Mouse (Mus musculus): ENCODE measurements at regions not wholly inside any gene's neighbourhood (a gene's known extent, or its start where the extent isn't known, plus 50 kb on each side); places are given as distances from the start of the nearest gene placed in this dataset.

DNA sequence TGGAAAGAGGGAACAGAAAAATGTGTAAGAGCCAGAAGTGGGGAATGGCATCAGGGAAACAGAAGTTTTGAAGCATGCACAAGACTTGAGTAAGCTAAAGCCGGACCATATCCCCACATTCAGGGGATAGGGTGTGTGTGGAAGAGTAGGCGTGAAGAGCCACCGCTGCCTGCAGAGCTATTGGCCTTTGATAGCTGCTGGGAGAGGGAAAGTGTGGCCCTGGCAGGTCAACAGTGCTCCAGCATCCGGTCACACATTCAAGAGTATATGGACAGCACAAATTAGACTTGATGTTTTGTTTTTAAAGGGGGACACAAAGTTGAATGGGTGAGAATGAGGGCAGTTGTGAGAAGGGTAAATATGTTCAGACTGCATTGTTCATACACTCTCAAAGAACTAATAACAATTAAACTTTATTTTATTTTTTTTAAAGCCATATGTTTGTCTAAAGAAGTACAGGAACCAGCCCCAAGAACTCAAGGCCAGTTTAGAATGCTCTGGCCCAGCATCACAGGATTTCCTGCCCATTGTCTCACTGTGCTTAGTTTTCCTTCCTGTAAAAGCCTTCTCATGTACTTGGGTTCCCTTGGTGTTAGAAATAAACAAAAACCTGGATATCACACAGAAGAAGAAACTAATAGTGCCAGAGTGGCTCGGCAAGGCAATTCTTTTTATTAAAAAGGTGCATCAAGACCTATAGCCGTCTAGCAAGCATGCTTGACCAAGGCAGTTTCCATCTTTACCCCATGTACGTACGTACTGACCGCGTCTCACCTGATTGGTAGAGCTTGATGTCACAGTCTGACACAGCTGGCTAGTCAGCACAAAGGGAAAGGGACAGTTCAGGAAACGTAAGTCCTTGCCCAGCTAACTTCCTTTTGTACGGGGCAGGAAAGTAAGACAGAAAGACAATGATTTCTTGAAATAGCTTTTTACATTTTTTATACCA is 144.6 kb upstream of the Rbbp6 start:
- TF ChIP-seq CTCF (IDR thresholded peaks at IDR 0.05), result no peak
- peak; percentile 91 for TF ChIP-seq EP300 (IDR thresholded peaks at IDR 0.05)
- no peaks in the 10 kb centered on the region for H3K9me3 ChIP-seq (ENCODE audit: low read length)
- 0 out of 2 replicates have a peak overlapping the region, but pooled peaks have one; percentile 22 for H3K27ac ChIP-seq (ENCODE audit: low read length)
- H3K4me3 ChIP-seq (ENCODE audit: low read depth, low read length), result no peak overlapping the region
- no peak overlapping the region for H3K9ac ChIP-seq (replicated peaks; ENCODE audit: low read depth)
- H3K4me2 ChIP-seq (replicated peaks; ENCODE audit: low read depth, low read length), result no peak overlapping the region
- H3K36me3 ChIP-seq (ENCODE audit: insufficient read depth, low read length), result no peaks in the 10 kb centered on the region
- ATAC-seq (peak; percentile 90), DNase-seq (ENCODE audit: low spot score) (peak; percentile 58)
- no peaks in the 10 kb centered on the region for H3K4me1 ChIP-seq (ENCODE audit: insufficient read depth, low read depth, low read length)
- H3K27me3 ChIP-seq (replicated peaks; ENCODE audit: insufficient read depth, low read length), result no peaks in the 10 kb centered on the region
- 63% methylated on average over 12 of the region's 12 CpGs for WGBS

DNA sequence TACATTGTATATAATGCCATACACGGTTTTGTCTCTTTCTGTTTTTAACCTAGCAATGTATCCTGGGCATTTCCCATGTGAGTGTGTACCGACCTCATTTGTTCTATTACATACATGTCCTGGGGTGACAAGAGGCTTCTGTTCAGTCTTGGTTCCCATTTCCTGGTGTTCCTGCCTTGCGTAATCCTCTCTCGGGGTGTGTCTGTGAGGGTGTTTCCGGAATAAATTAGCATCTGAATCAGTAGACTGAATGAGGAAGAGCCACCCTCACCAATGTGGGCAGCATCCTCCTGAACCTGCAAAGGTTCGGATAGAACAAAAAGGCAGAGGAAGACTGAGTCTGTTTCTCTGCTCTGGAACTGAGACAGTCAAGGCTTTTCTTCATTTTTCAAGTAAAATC is 142.1 kb upstream of the Rbbp6 start:
- no peaks in the 10 kb centered on the region for H3K27me3 ChIP-seq (replicated peaks; ENCODE audit: insufficient read depth, low read length)
- 58% methylated on average over 6 of the region's 6 CpGs for WGBS
- peak; percentile 44 for DNase-seq (ENCODE audit: low spot score)
- TF ChIP-seq CTCF (IDR thresholded peaks at IDR 0.05), result no peak
- peak; percentile 49 for TF ChIP-seq EP300 (IDR thresholded peaks at IDR 0.05)
- H3K9me3 ChIP-seq (ENCODE audit: low read length), result no peaks in the 10 kb centered on the region
- H3K4me3 ChIP-seq (ENCODE audit: low read depth, low read length), result no peak overlapping the region
- no peak overlapping the region for H3K4me2 ChIP-seq (replicated peaks; ENCODE audit: low read depth, low read length)
- no peak overlapping the region for H3K9ac ChIP-seq (replicated peaks; ENCODE audit: low read depth)
- H3K27ac ChIP-seq (ENCODE audit: low read length), result no peak overlapping the region
- H3K4me1 ChIP-seq (ENCODE audit: insufficient read depth, low read depth, low read length), result no peaks in the 10 kb centered on the region
- H3K36me3 ChIP-seq (ENCODE audit: insufficient read depth, low read length), result no peaks in the 10 kb centered on the region
- ATAC-seq, result peak; percentile 46; the same call in 1 of the 2 replicates

DNA sequence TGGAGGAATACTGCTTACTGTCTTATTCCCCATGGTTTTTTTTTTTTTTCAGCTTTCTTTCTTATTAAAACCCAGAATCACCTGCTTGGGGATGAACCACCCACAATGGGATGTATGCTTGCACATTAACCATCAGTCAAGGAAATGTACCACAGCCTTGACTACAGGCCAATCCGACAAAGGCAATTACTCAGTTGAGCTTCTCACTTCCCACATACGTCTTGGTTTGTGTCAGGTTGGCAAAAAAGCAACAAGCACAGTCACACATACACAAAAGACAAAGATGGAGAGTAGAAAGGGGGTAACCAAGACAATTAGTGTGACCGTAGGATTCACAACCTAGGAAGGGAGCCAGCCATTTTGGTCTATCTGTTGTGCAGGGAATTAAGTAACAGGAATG is 126.4 kb upstream of the Rbbp6 start:
- TF ChIP-seq EP300 (IDR thresholded peaks at IDR 0.05), result no peak
- no peak for TF ChIP-seq CTCF (IDR thresholded peaks at IDR 0.05)
- Histone ChIP-seq H3K27ac (ENCODE audit: low read length) (no peak overlapping the region), H3K36me3 (ENCODE audit: insufficient read depth, low read length) (no peaks in the 10 kb centered on the region), H3K4me1 (ENCODE audit: insufficient read depth, low read depth, low read length) (no peaks in the 10 kb centered on the region), H3K27me3 (replicated peaks; ENCODE audit: insufficient read depth, low read length) (no peaks in the 10 kb centered on the region), H3K4me2 (replicated peaks; ENCODE audit: low read depth, low read length) (no peak overlapping the region), H3K9me3 (ENCODE audit: low read length) (no peaks in the 10 kb centered on the region), H3K9ac (replicated peaks; ENCODE audit: low read depth) (no peak overlapping the region), H3K4me3 (ENCODE audit: low read depth, low read length) (no peak overlapping the region)
- DNase-seq (ENCODE audit: low spot score) (no peak), ATAC-seq (no peak)
- 82% methylated on average over 3 of the region's 3 CpGs for WGBS

DNA sequence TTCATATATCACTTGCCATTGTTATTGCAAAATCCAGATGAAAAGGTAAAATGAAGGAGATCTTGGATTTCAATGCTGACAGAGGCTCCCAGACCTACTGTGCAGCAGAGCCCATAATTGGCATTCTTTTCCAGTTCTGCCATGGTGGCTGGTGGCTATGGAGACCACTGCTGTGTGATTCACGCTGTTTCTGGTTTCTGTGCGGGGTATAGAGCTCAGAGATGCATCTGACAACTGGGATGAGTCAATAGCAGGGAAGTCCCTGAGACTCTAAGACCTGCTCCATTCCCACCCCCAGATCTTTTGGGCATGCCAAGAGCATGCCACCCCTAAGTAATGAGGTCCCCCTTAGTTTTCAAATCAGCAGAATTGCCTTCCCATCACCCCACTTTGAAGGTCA is 120.7 kb upstream of the Rbbp6 start:
- WGBS, result 79% methylated on average over 2 of the region's 2 CpGs
- no peak for TF ChIP-seq CTCF (IDR thresholded peaks at IDR 0.05)
- TF ChIP-seq EP300 (IDR thresholded peaks at IDR 0.05), result no peak
- no peak for DNase-seq (ENCODE audit: low spot score)
- Histone ChIP-seq H3K36me3 (ENCODE audit: insufficient read depth, low read length) (no peaks in the 10 kb centered on the region), H3K27me3 (replicated peaks; ENCODE audit: insufficient read depth, low read length) (no peaks in the 10 kb centered on the region), H3K27ac (ENCODE audit: low read length) (no peak overlapping the region), H3K4me3 (ENCODE audit: low read depth, low read length) (no peak overlapping the region), H3K4me1 (ENCODE audit: insufficient read depth, low read depth, low read length) (no peaks in the 10 kb centered on the region), H3K4me2 (replicated peaks; ENCODE audit: low read depth, low read length) (no peak overlapping the region), H3K9ac (replicated peaks; ENCODE audit: low read depth) (no peak overlapping the region), H3K9me3 (ENCODE audit: low read length) (no peaks in the 10 kb centered on the region)
- no peak for ATAC-seq

DNA sequence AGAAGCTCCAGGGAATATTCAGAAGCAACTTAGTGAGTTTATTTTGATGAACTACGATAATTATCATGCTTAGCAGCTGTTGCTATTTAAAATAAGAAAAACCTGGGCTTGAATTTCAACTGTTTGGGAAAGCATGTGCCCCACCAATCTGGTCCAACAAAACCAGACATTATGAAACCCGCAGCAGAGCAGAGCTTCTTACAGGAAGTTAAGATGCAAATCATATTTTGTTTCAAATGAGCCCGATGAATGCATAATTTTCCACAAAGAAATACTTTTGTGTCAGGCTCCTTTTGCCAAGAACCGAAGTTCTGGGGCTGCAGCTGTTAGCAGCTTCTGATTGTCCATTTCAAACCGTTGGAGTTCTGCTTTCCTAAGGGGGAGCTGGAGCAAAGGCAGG is 118.1 kb upstream of the Rbbp6 start:
- H3K27me3 ChIP-seq (replicated peaks; ENCODE audit: insufficient read depth, low read length), result no peaks in the 10 kb centered on the region
- H3K9ac ChIP-seq (replicated peaks; ENCODE audit: low read depth), result no peak overlapping the region
- no peak overlapping the region for H3K4me3 ChIP-seq (ENCODE audit: low read depth, low read length)
- no peaks in the 10 kb centered on the region for H3K9me3 ChIP-seq (ENCODE audit: low read length)
- H3K36me3 ChIP-seq (ENCODE audit: insufficient read depth, low read length), result no peaks in the 10 kb centered on the region
- ATAC-seq (no peak), DNase-seq (ENCODE audit: low spot score) (peak; percentile 8)
- TF ChIP-seq CTCF (IDR thresholded peaks at IDR 0.05) (no peak), EP300 (IDR thresholded peaks at IDR 0.05) (no peak)
- H3K4me1 ChIP-seq (ENCODE audit: insufficient read depth, low read depth, low read length), result no peaks in the 10 kb centered on the region
- no peak overlapping the region for H3K27ac ChIP-seq (ENCODE audit: low read length)
- WGBS, result 53% methylated on average over 5 of the region's 5 CpGs
- no peak overlapping the region for H3K4me2 ChIP-seq (replicated peaks; ENCODE audit: low read depth, low read length)

DNA sequence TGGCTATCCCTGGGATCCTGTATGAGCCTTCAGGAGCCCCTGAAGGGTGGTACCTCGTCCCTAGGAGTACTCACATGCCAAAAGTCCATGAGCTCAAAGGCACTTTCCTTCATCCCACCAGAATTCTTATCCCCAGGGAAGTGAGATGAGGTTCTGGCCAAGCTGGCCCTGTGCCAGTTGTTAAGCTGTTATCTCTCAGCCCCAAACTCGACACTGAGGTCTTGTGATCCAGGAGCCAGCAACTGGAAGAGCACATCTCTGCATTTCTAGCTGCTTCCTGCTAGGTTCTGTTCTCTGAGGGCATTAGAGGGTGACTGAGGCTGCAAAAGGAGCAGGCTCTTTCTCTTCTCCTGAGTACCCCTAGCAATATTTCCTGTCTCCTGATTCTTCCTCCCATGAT is 92.1 kb upstream of the Rbbp6 start:
- H3K4me3 ChIP-seq (ENCODE audit: low read depth, low read length), result no peak overlapping the region
- no peaks in the 10 kb centered on the region for H3K36me3 ChIP-seq (ENCODE audit: insufficient read depth, low read length)
- ATAC-seq (no peak), DNase-seq (ENCODE audit: low spot score) (no peak)
- H3K4me2 ChIP-seq (replicated peaks; ENCODE audit: low read depth, low read length), result no peak overlapping the region
- H3K27me3 ChIP-seq (replicated peaks; ENCODE audit: insufficient read depth, low read length), result no peaks in the 10 kb centered on the region
- TF ChIP-seq EP300 (IDR thresholded peaks at IDR 0.05) (no peak), CTCF (IDR thresholded peaks at IDR 0.05) (no peak)
- H3K4me1 ChIP-seq (ENCODE audit: insufficient read depth, low read depth, low read length), result no peaks in the 10 kb centered on the region
- H3K9ac ChIP-seq (replicated peaks; ENCODE audit: low read depth), result no peak overlapping the region
- WGBS, result 20% methylated on average over 2 of the region's 2 CpGs
- H3K9me3 ChIP-seq (ENCODE audit: low read length), result no peaks in the 10 kb centered on the region
- H3K27ac ChIP-seq (ENCODE audit: low read length), result no peak overlapping the region
